Mouse (Mus musculus) telencephalon, adult 2 months (tissue): Measurements from ENCODE around the gene Polm.

ENCODE experiments used
- DNase-seq: peaks from one replicate; pipeline ENCODE4 v3.0.0-alpha.2; 2011; ENCODE audit warnings: low read depth, low spot score

Gene Polm

GRCm38 (mm10) chr11:5803551-5803981 is 34.2 kb downstream of the Polm start, which contains the start of gene Pgam2:
Gene Pgam2 (minus strand): TSS chr11:5803733.
- DNase-seq, result no peak

GRCm38 (mm10) chr11:5802457-5803217 is 35.2 kb downstream of the Polm start:
- DNase-seq, result no peak

DNA sequence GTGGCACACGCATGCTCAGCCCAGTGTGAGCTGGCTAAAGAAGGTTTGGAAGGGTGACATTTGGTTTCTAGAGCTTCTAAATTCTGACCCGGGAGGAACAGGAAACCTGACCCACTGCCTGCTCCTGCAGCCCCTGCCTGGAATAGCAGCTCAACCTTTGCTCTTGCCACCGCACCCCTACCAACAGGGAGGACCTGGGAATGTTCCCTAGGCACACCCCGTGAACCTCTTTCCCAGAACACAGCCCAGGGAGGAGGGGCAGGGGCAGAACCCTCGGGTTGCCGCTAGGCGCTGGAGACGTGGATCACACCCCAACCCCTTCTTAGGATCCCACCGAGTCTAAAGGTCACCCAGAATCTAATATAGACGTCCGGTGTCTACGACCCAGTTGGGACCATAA is 35.8 kb downstream of the Polm start:
- DNase-seq, result no peak

GRCm38 (mm10) chr11:5801511-5801910 is 36.3 kb downstream of the Polm start:
- no peak for DNase-seq

GRCm38 (mm10) chr11:5799621-5800490 is 38.0 kb downstream of the Polm start:
- no peak for DNase-seq

DNA sequence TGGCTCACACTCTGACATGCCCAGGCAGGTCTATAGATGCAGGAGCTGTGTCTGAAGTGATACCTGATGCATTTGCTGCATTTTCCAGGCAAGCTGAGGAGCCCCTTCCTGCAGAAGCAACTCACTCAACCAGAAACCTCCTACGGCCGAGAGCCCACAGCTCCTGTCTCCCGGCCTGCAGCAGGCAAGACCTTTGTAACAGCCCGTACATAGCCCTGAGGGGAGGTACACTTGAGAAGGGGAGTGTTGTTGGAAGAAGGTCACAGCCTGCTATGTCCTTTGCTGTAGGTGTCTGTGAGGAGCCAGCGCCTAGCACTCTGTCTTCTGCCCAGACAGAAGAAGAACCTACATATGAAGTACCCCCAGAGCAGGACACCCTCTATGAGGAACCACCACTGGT is 39.9 kb downstream of the Polm start:
- no peak for DNase-seq

DNA sequence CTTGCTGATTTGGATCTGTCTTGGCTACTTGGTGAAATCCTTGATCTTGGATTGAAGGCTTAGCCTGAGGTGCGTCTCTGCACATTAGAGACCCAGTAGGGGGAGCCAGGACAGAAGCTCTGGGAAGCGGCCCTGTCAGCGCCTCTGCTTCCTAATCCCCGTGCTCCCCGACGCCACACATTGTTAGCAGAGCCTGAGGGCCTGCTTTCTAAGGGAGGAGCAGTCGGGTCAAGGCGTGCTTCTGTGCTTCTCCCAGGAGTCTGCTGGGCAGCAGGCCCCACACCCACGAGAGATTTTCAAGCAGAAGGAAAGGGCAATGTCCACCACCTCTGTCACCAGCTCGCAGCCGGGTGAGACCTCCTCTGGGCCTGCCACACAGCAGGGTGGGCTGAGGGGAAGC is 40.4 kb downstream of the Polm start:
- DNase-seq, result no peak

DNA sequence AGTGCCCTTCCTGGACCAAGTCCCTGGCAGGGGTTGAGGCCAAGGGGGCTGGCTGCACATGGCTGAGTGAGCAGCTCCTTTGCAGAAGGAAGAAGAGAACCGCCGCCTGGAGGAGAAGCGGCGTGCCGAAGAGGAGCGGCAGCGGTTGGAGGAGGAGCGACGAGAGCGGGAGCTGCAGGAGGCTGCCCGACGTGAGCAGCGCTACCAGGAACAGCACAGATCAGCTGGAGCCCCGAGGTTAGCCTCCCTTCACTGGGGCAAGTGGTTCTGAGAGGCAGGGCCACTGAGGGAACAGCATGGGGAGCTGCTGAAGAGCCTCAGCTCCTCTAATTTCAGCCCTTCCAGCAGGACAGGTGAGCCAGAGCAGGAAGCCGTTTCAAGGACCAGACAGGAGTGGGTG is 40.9 kb downstream of the Polm start:
- no peak for DNase-seq

DNA sequence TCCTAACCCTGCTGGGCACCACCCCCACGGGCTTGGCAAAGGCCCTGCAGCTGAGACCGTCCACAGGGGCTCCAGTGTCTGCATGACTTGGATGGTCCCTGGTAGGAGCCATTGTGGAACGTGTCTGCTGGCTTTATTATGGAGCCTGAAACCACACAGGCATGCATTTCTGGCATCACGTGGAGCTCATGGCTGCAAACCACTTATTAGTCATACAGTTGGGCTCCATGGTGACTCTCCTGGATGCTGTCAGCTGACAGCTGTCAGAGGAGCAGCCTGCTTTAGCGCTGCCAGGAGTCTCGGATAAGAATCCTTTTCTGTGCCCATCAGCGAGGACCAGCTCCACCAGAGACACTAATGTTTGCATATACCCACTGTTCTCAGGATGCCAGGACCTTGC is 42.1 kb downstream of the Polm start:
- peak; percentile 44 for DNase-seq

GRCm38 (mm10) chr11:5795290-5795689 is 42.5 kb downstream of the Polm start:
- DNase-seq, result no peak

- no peak for DNase-seq
These were observed 47.4 kb downstream of the Polm start for GRCm38 (mm10) chr11:5790431-5790830.

GRCm38 (mm10) chr11:5789754-5790333 is 48.0 kb downstream of the Polm start:
- no peak for DNase-seq

- DNase-seq, result no peak
These were observed 48.6 kb downstream of the Polm start for GRCm38 (mm10) chr11:5789071-5789753.

GRCm38 (mm10) chr11:5788056-5789014 is 49.5 kb downstream of the Polm start, which contains the start of gene Dbnl:
Gene Dbnl (plus strand): TSS chr11:5788488.
- DNase-seq, result peak; percentile 92

DNA sequence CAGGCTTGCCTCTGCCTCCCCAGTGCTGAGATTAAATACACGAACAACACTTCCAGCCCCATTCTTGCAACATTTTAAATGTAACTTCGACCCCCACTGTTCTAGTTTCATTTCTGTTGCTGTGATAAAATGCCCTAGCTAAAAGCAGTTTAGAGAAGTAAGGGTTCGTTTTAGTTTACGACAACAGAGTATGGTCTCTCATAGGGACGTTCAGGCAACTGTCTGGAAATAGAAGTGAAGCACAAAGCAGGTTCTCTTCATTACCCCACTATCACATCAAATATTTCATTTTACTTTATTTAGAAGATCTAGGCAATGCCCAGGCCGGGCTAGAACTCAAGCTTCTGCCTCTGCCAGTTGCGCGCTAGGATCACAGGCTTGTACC is 50.2 kb downstream of the Polm start:
- no peak for DNase-seq

- no peak for DNase-seq
These were observed 52.1 kb downstream of the Polm start for GRCm38 (mm10) chr11:5785732-5786131.

DNA sequence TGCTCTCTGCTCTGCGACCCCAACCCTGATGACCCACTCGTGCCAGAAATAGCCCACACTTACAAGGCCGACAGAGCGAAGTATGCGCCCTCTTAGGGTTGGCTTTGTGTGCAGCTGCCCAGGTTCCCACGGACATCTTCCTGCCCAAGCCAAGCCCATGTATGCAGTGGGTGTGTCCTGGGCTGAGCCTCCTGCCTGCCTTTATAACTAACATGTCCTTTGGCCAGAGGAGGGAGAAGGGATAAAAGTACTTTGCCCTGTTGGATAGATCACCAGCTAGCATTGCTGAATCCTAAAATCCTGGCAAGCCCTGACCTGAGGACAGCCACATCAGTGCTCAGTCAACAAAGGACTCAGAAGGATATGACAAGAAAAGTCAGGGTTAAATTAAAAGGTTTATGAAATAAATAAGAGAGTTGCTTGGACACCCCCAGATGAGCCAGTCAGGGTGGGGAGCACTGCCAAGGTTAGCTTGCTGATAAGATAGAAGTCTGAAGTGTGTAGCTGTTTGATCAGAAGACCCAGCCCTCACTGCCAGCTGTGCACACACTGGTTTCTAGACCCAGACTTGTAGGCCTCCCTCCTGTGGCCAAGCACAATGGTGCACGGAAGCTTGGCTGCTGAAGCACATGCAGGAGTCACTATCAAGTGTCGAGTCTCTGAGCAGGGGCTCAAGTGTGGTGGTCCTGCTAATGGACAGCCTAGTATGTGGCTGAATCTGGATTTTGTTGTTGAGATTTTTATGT is 55.4 kb downstream of the Polm start:
- DNase-seq, result no peak

DNA sequence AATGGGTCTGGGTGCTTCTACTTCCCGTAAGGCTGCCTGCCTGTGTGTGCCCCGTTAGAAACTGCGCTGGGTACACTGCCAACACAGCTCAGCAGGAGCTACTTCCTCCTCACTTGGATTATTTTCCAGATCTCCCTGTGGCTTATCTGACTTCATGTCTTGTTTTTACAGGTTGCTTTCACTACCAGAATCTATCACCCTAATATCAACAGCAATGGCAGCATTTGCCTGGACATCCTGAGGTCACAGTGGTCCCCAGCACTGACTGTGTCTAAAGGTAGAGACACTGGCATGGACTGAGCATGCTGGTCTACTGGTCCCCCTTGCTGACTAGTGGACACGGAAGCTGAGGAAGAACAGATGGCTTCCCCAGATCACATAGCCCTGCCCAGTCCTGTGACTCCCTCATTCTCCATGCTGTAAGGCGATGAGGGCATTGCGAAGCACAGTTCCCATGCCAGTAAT is 57.7 kb downstream of the Polm start:
- no peak for DNase-seq

GRCm38 (mm10) chr11:5778481-5778880 is 59.3 kb downstream of the Polm start:
- no peak for DNase-seq
